Mouse (Mus musculus) lung, postnatal 10 days (tissue): ENCODE results near the gene Vmn2r30.
A peak's percentile ranks its signal among the peaks of the same experiment; 100 is the strongest.
"Not testable (repeated sequence)": the region's sequence is repeated elsewhere in the genome, so short reads cannot be mapped to it uniquely, and the experiment has no call there.

Source experiments
- DNase-seq: peaks from one replicate; pipeline ENCODE4 v3.0.0; 2021

Gene Vmn2r30

GRCm38 (mm10) chr7:7337509-7337908 is at the start of gene Vmn2r30:
Vmn2r30 (minus strand) TSS chr7:7337609.
- not testable (repeated sequence) for DNase-seq

GRCm38 (mm10) chr7:7374431-7374830 is 37.0 kb upstream of the Vmn2r30 start, which contains the start of gene Gm45783:
Gm45783 (minus strand) TSS chr7:7374573.
- DNase-seq = peak; percentile 2

GRCm38 (mm10) chr7:7295595-7295994 is 41.8 kb downstream of the Vmn2r30 start:
- DNase-seq = peak; percentile 69

- no peak for DNase-seq
These were observed 56.0 kb downstream of the Vmn2r30 start for GRCm38 (mm10) chr7:7281383-7281782.

GRCm38 (mm10) chr7:7277966-7278567 is 59.3 kb downstream of the Vmn2r30 start, which contains the start of gene Gm45844:
Gm45844 (minus strand) TSS chr7:7278289.
- DNase-seq = peak; percentile 92

- DNase-seq = peak; percentile 28
These were observed 59.9 kb downstream of the Vmn2r30 start for GRCm38 (mm10) chr7:7277556-7277955.
